Mouse (Mus musculus): ENCODE measurements at regions not wholly inside any gene's neighbourhood (a gene's known extent, or its start where the extent isn't known, plus 50 kb on each side); places are given as distances from the start of the nearest gene placed in this dataset.

DNA sequence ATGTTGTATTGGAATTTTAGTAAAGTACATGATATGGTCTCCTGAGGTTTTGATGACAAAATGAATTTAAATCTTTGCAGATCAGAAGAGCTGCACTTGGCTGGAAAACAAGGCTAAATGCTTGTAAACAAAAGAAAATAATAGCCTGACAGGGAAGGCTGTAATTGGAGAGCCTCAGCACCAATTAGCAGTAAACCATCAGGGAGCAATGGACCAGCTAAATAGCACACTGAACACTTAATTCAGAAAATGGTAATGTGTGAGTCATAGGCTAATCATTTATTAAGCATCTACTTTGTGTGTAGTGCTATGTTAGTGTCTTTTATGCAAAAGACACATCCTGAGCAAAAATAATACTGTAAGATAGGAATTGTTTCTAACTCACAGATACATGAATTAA is 152.0 kb upstream of the Tbx18 start:
- no peak for TF ChIP-seq CTCF (IDR thresholded peaks at IDR 0.05; ENCODE audit: extremely low read depth, insufficient read length, insufficient replicate concordance, low read depth, low read length)
- TF ChIP-seq POLR2A (IDR thresholded peaks at IDR 0.05; ENCODE audit: low read depth, low read length): no peak

Data from small intestine, adult 2 months (tissue).